Mouse (Mus musculus) megakaryocyte, embryonic 14.5 days (primary cell): Measurements from ENCODE around the gene Syde2. TPM values are rescaled to one million over a fixed set of nuclear protein-coding genes. Genes with fewer than 3 reads are reported as not detected.
A peak's percentile ranks its signal among the peaks of the same experiment; 100 is the strongest.

Experiments used
- H3K27me3 ChIP-seq: replicated peaks from 2 replicates; pipeline ENCODE3; 2012; ENCODE audit warnings: inconsistent platforms
- H3K36me3 ChIP-seq: replicated peaks from 2 replicates; pipeline ENCODE3; 2012; ENCODE audit warnings: low read length, inconsistent platforms, mixed read lengths
- H3K4me1 ChIP-seq: 2 replicates; pipeline ENCODE4 v1.6.1; 2012; ENCODE audit warnings: inconsistent platforms
- H3K4me3 ChIP-seq: replicated peaks from 2 replicates; pipeline ENCODE3; 2012; ENCODE audit warnings: moderate library complexity, mild to moderate bottlenecking, inconsistent platforms
- H3K9me3 ChIP-seq: 2 replicates; pipeline ENCODE4 v1.6.1; 2012; ENCODE audit warnings: inconsistent platforms
- FLI1 ChIP-seq: IDR thresholded peaks from 2 replicates; pipeline ENCODE4 v1.6.1; 2012; ENCODE audit warnings: low read length, inconsistent platforms, mixed read lengths
- GATA1 ChIP-seq: IDR thresholded peaks from 3 replicates; pipeline ENCODE4 v1.6.1; 2012; ENCODE audit warnings: mixed read lengths, low read length, inconsistent platforms, borderline replicate concordance
- polyA plus RNA-seq: library from polyadenylated mRNA; stranded (reverse); fragments of >175 nt; gene quantifications from 2 replicates; pipeline ENCODE4 v1.2.3, GENCODE M21; 2012; ENCODE audit warnings: low replicate concordance; ENCODE audit not compliant: insufficient read depth

Syde2 gene
- polyA plus RNA-seq, 1 experiment, result 0.03 TPM

GRCm38 (mm10) chr3:146028406-146028805, 40.7 kb downstream of the Syde2 start:
- H3K4me3 ChIP-seq, result no peak overlapping the region
- peaks cover 5% of the 10 kb centered on the region for H3K4me1 ChIP-seq
- TF ChIP-seq FLI1 (no peak), GATA1 (no peak)

GRCm38 (mm10) chr3:146029234-146029633, 41.6 kb downstream of the Syde2 start:
- H3K36me3 ChIP-seq, result peaks cover 2% of the 10 kb centered on the region
- H3K9me3 ChIP-seq, result peaks cover 20% of the 10 kb centered on the region
- peaks cover 1% of the 10 kb centered on the region for H3K27me3 ChIP-seq
- H3K4me3 ChIP-seq, result no peak overlapping the region
- H3K4me1 ChIP-seq, result peaks cover 5% of the 10 kb centered on the region
- TF ChIP-seq GATA1, result no peak
- TF ChIP-seq FLI1, result no peak

More at GRCm38 (mm10) chr3:146028406-146028805, 40.7 kb downstream of the Syde2 start:
- Histone ChIP-seq H3K27me3 (peaks cover 1% of the 10 kb centered on the region), H3K9me3 (peaks cover 20% of the 10 kb centered on the region), H3K36me3 (peaks cover 2% of the 10 kb centered on the region)

GRCm38 (mm10) chr3:146030255-146030836, 42.7 kb downstream of the Syde2 start:
- TF ChIP-seq FLI1, result no peak
- no peak for TF ChIP-seq GATA1
- Histone ChIP-seq H3K27me3 (peaks cover 1% of the 10 kb centered on the region), H3K9me3 (peaks cover 11% of the 10 kb centered on the region), H3K4me3 (no peak overlapping the region), H3K4me1 (peaks cover 5% of the 10 kb centered on the region), H3K36me3 (no peaks in the 10 kb centered on the region)

GRCm38 (mm10) chr3:146032976-146033375, 45.3 kb downstream of the Syde2 start:
- Histone ChIP-seq H3K27me3 (peaks cover 4% of the 10 kb centered on the region), H3K4me3 (no peak overlapping the region), H3K36me3 (no peaks in the 10 kb centered on the region), H3K9me3 (peaks cover 11% of the 10 kb centered on the region), H3K4me1 (peaks cover 5% of the 10 kb centered on the region)
- TF ChIP-seq FLI1 (no peak), GATA1 (no peak)

GRCm38 (mm10) chr3:146037906-146038305, 50.2 kb downstream of the Syde2 start:
- H3K9me3 ChIP-seq, result peaks cover 20% of the 10 kb centered on the region
- TF ChIP-seq FLI1, result no peak
- TF ChIP-seq GATA1, result no peak
- no peaks in the 10 kb centered on the region for H3K36me3 ChIP-seq
- no peak overlapping the region for H3K4me3 ChIP-seq
- H3K4me1 ChIP-seq, result peaks cover 11% of the 10 kb centered on the region; the same call in 1 of the 2 replicates
- peaks cover 6% of the 10 kb centered on the region for H3K27me3 ChIP-seq

- TF ChIP-seq GATA1 (no peak), FLI1 (no peak)
- no peak overlapping the region for H3K4me3 ChIP-seq
- H3K27me3 ChIP-seq, result peaks cover 6% of the 10 kb centered on the region
- H3K4me1 ChIP-seq, result peaks cover 11% of the 10 kb centered on the region; the same call in 1 of the 2 replicates
- no peaks in the 10 kb centered on the region for H3K36me3 ChIP-seq
- peaks cover 16% of the 10 kb centered on the region for H3K9me3 ChIP-seq
Observed at GRCm38 (mm10) chr3:146039132-146039903, 51.6 kb downstream of the Syde2 start.

- no peak overlapping the region for H3K4me3 ChIP-seq
- H3K36me3 ChIP-seq, result no peaks in the 10 kb centered on the region
- H3K27me3 ChIP-seq, result peaks cover 6% of the 10 kb centered on the region
- H3K9me3 ChIP-seq, result peaks cover 16% of the 10 kb centered on the region
- peaks cover 20% of the 10 kb centered on the region for H3K4me1 ChIP-seq
- TF ChIP-seq GATA1 (no peak), FLI1 (no peak)
Observed at GRCm38 (mm10) chr3:146041382-146041781, 53.7 kb downstream of the Syde2 start.

- Histone ChIP-seq H3K36me3 (no peaks in the 10 kb centered on the region), H3K4me3 (peak overlapping the region; percentile 57), H3K9me3 (peaks cover 6% of the 10 kb centered on the region; the same call in 1 of the 2 replicates), H3K27me3 (peaks cover 7% of the 10 kb centered on the region), H3K4me1 (peaks cover 19% of the 10 kb centered on the region)
- TF ChIP-seq GATA1 (no peak), FLI1 (no peak)
Observed at GRCm38 (mm10) chr3:146044977-146045376, 57.3 kb downstream of the Syde2 start.

GRCm38 (mm10) chr3:146046076-146046475, 58.4 kb downstream of the Syde2 start:
- Histone ChIP-seq H3K9me3 (peaks cover 3% of the 10 kb centered on the region; the same call in 1 of the 2 replicates), H3K36me3 (no peaks in the 10 kb centered on the region), H3K4me3 (no peak overlapping the region), H3K27me3 (peaks cover 10% of the 10 kb centered on the region), H3K4me1 (peaks cover 19% of the 10 kb centered on the region)
- no peak for TF ChIP-seq GATA1
- no peak for TF ChIP-seq FLI1

- no peak for TF ChIP-seq FLI1
- no peak for TF ChIP-seq GATA1
- H3K9me3 ChIP-seq, result no peaks in the 10 kb centered on the region
- H3K4me1 ChIP-seq, result peaks cover 19% of the 10 kb centered on the region
- H3K36me3 ChIP-seq, result no peaks in the 10 kb centered on the region
- peaks cover 10% of the 10 kb centered on the region for H3K27me3 ChIP-seq
- H3K4me3 ChIP-seq, result peak overlapping the region; percentile 83
Observed at GRCm38 (mm10) chr3:146047704-146048207, 60.1 kb downstream of the Syde2 start.
